Comparison of ENCODE assay signal across 8 mouse cellular contexts in genomic region chr2:121583468-121584116, GRCm38 (mm10).
A peak's percentile ranks its signal among the peaks of the same experiment; 100 is the strongest.
DNase-seq lines count a peak whose midpoint lies in the region; ATAC-seq and TF ChIP-seq lines count a peak whose summit lies in the region.
"Had no signal": no experiment of that assay in that cellular context is flagged by ENCODE, and none has a peak within 500 bp of the region (broad histone marks: within the 10 kb centered on the region; RNA-seq: fewer than 3 reads in every experiment).

No protein-coding gene starts in this region.

- H3K9ac ChIP-seq in midbrain, embryonic 15.5 days: no peak overlapping the region
- H3K9ac ChIP-seq in hindbrain, postnatal 0 days (replicated peaks; ENCODE audit: low read length): no peak overlapping the region

- peaks cover 18% of the 10 kb centered on the region for H3K4me1 ChIP-seq in midbrain, embryonic 10.5 days
- peaks cover 12% of the 10 kb centered on the region for H3K4me1 ChIP-seq in midbrain, embryonic 15.5 days
- H3K4me1 ChIP-seq in hindbrain, postnatal 0 days (ENCODE audit: insufficient read depth, low read length): peaks cover 10% of the 10 kb centered on the region

- peak; percentile 44 for DNase-seq in midbrain, embryonic 10.5 days (ENCODE audit: low spot score)
- peak; percentile 67 for DNase-seq in cerebellum, adult 9-10 months
- peak; percentile 86 for DNase-seq in hindbrain, postnatal 0 days (ENCODE audit: low spot score)
- DNase-seq in retina, embryonic 14.5 days (ENCODE audit: low spot score): peak; percentile 51
- DNase-seq in gastrocnemius, postnatal 25 days: no peak
- no peak for DNase-seq in spleen, postnatal 14 days (ENCODE audit: low spot score in 2 of 2)

- H3K4me2 ChIP-seq in midbrain, embryonic 15.5 days: no peak overlapping the region
- no peak overlapping the region for H3K4me2 ChIP-seq in hindbrain, postnatal 0 days (ENCODE audit: low read depth, low read length)

- 76% methylated on average over 13 of the region's 13 CpGs for WGBS in midbrain, embryonic 10.5 days
- 37% methylated on average over 13 of the region's 13 CpGs for WGBS in midbrain, embryonic 15.5 days
- WGBS in hindbrain, postnatal 0 days: 32% methylated on average over 13 of the region's 13 CpGs

- H3K27ac ChIP-seq in midbrain, embryonic 10.5 days (replicated peaks): no peak overlapping the region
- H3K27ac ChIP-seq in midbrain, embryonic 15.5 days: no peak overlapping the region; the same call in 1 of the 2 replicates
- peak overlapping the region; percentile 57 for H3K27ac ChIP-seq in hindbrain, postnatal 0 days
- H3K27ac ChIP-seq: macrophage had no signal

- ATAC-seq in midbrain, embryonic 15.5 days (replicated peaks): no peak; the same call in 1 of the 2 replicates
- peak; percentile 84 for ATAC-seq in hindbrain, postnatal 0 days

- TF ChIP-seq CTCF in hindbrain, postnatal 0 days (IDR thresholded peaks at IDR 0.05; ENCODE audit: low read depth): no peak

- H3K36me3 ChIP-seq in midbrain, embryonic 10.5 days: no peaks in the 10 kb centered on the region
- H3K36me3 ChIP-seq in midbrain, embryonic 15.5 days (replicated peaks): no peaks in the 10 kb centered on the region
- H3K36me3 ChIP-seq in hindbrain, postnatal 0 days (ENCODE audit: insufficient read depth, low read length): no peaks in the 10 kb centered on the region

- no peaks in the 10 kb centered on the region for H3K9me3 ChIP-seq in midbrain, embryonic 10.5 days (replicated peaks)
- H3K9me3 ChIP-seq in midbrain, embryonic 15.5 days: no peaks in the 10 kb centered on the region
- no peaks in the 10 kb centered on the region for H3K9me3 ChIP-seq in hindbrain, postnatal 0 days (ENCODE audit: low read length)

- H3K27me3 ChIP-seq in midbrain, embryonic 10.5 days (ENCODE audit: low read depth, poor library complexity, severe bottlenecking): peaks cover 25% of the 10 kb centered on the region
- H3K27me3 ChIP-seq in midbrain, embryonic 15.5 days (replicated peaks): no peaks in the 10 kb centered on the region
- no peaks in the 10 kb centered on the region for H3K27me3 ChIP-seq in hindbrain, postnatal 0 days (ENCODE audit: insufficient read depth, low read length)

- H3K4me3 ChIP-seq in midbrain, embryonic 10.5 days: no peak overlapping the region
- H3K4me3 ChIP-seq in midbrain, embryonic 15.5 days: no peak overlapping the region
- no peak overlapping the region for H3K4me3 ChIP-seq in hindbrain, postnatal 0 days (ENCODE audit: low read length)

Comparison
In these comparisons a context has a peak if more than half of its experiments do, and no peak if none do; other contexts are left out.
1. DNase-seq: peak in midbrain, embryonic 10.5 days (single experiment), cerebellum, adult 9-10 months (single experiment), hindbrain, postnatal 0 days (single experiment) and retina, embryonic 14.5 days (single experiment); none in gastrocnemius, postnatal 25 days (single experiment) and spleen, postnatal 14 days (0 of 2).